Mouse (Mus musculus) MEL (cell line): ENCODE measurements at regions not wholly inside any gene's neighbourhood (a gene's known extent, or its start where the extent isn't known, plus 50 kb on each side); places are given as distances from the start of the nearest gene placed in this dataset.

Experiments used
- CHD2 ChIP-seq: IDR thresholded peaks from 2 replicates; pipeline ENCODE4 v1.6.1; 2011; ENCODE audit warnings: low read length, improper control_type of control experiment
- CTCF ChIP-seq, 3 experiments: IDR thresholded peaks in 2 of 3; conservative IDR thresholded peaks in 1 of 3; 2 replicates each; pipeline ENCODE4 v1.5.1; 2011 to 2012; ENCODE audit warnings: low read length in 3 of 3, low read depth in 2 of 3, mild to moderate bottlenecking in 2 of 3, improper control_type of control experiment in 1 of 3, inconsistent platforms in 1 of 3, mixed read lengths in 1 of 3, moderate library complexity in 1 of 3; ENCODE audit not compliant: control insufficient read depth in 1 of 3, insufficient read depth in 1 of 3, poor library complexity in 1 of 3, severe bottlenecking in 1 of 3
- GATA1 ChIP-seq: IDR thresholded peaks from 2 replicates; pipeline ENCODE4 v1.6.1; 2011; ENCODE audit warnings: low read depth, low read length, improper control_type of control experiment
- HCFC1 ChIP-seq: IDR thresholded peaks from 2 replicates; pipeline ENCODE4 v1.6.1; 2012; ENCODE audit warnings: low read depth, mild to moderate bottlenecking, inconsistent platforms, low read length, improper control_type of control experiment, moderate library complexity
- MYC ChIP-seq: IDR thresholded peaks from 2 replicates; pipeline ENCODE4 v1.6.1; 2011; ENCODE audit warnings: low read depth, mild to moderate bottlenecking, low read length, improper control_type of control experiment, moderate library complexity
- ZMIZ1 ChIP-seq: IDR thresholded peaks from 2 replicates; pipeline ENCODE4 v1.6.1; 2012; ENCODE audit warnings: low read depth, mild to moderate bottlenecking, inconsistent platforms, low read length, improper control_type of control experiment, moderate library complexity
- ZNF384 ChIP-seq: IDR thresholded peaks from 2 replicates; pipeline ENCODE4 v1.6.1; 2012; ENCODE audit warnings: low read depth, mild to moderate bottlenecking, inconsistent platforms, low read length, improper control_type of control experiment

GRCm38 (mm10) chr4:39071532-39071931, 378.6 kb upstream of the 1700009N14Rik start:
- no peak for TF ChIP-seq CTCF (IDR thresholded peaks at IDR 0.05 in 2 of 3, conservative IDR thresholded peaks at IDR 0.05 in 1 of 3; ENCODE audit: control insufficient read depth in 1 of 3, insufficient read depth in 1 of 3, low read depth in 2 of 3, low read length in 3 of 3, poor library complexity in 1 of 3, severe bottlenecking in 1 of 3)
- no peak for TF ChIP-seq ZNF384
- TF ChIP-seq HCFC1 = no peak
- no peak for TF ChIP-seq MYC
- TF ChIP-seq GATA1 = no peak
- TF ChIP-seq CHD2 = no peak
- TF ChIP-seq ZMIZ1 = no peak
